Mouse (Mus musculus) heart, embryonic 14.5 days (tissue): Measurements from ENCODE around the gene Sox18. TPM values are rescaled to one million over a fixed set of nuclear protein-coding genes. Genes with fewer than 3 reads are reported as not detected.

Experiments used
- ATAC-seq: fragments of 200-750 bp; cut with Nextera tagmentation; 2 replicates; pipeline ENCODE4 v1.8.0; 2017; ENCODE audit warnings: low read depth, moderate TSS enrichment; ENCODE audit not compliant: insufficient number of reproducible peaks, insufficient read depth, low FRiP score
- H3K27ac ChIP-seq, 2 experiments: fragments of 200-500 bp in 1 of 2; fragments of 300-500 bp in 1 of 2; sonication (generic) in 1 of 2; replicated peaks in 1 of 2; 2 replicates each; pipeline ENCODE4 v1.5.1; 2012 to 2014; ENCODE audit warnings: low read depth in 2 of 2, low read length in 2 of 2, control low read depth in 1 of 2, mild to moderate bottlenecking in 1 of 2, mixed read lengths in 1 of 2; ENCODE audit not compliant: control insufficient read depth in 1 of 2, insufficient read depth in 1 of 2
- H3K27me3 ChIP-seq: fragments of 300-500 bp; sonication (generic); 2 replicates; pipeline ENCODE4 v1.6.1; 2014; ENCODE audit warnings: mild to moderate bottlenecking, low read length, control low read depth; ENCODE audit not compliant: control insufficient read depth, insufficient read depth
- H3K36me3 ChIP-seq: fragments of 300-500 bp; sonication (generic); 2 replicates; pipeline ENCODE4 v1.6.1; 2014; ENCODE audit warnings: mild to moderate bottlenecking, control low read depth, low read length, mixed read lengths; ENCODE audit not compliant: control insufficient read depth, insufficient read depth
- H3K4me1 ChIP-seq, 2 experiments: fragments of 200-500 bp in 1 of 2; fragments of 300-500 bp in 1 of 2; sonication (generic) in 1 of 2; 2 replicates each; pipeline ENCODE4 v1.6.1; 2012 to 2014; ENCODE audit warnings: low read length in 2 of 2, control low read depth in 1 of 2, mixed read lengths in 1 of 2; ENCODE audit not compliant: control insufficient read depth in 2 of 2, insufficient read depth in 2 of 2
- H3K4me2 ChIP-seq: fragments of 300-500 bp; sonication (generic); 2 replicates; pipeline ENCODE4 v1.6.1; 2014; ENCODE audit warnings: mild to moderate bottlenecking, low read length
- H3K4me3 ChIP-seq, 2 experiments: fragments of 200-500 bp in 1 of 2; fragments of 300-500 bp in 1 of 2; sonication (generic) in 1 of 2; 2 replicates each; pipeline ENCODE4 v1.5.1; 2012 to 2014; ENCODE audit warnings: low read length in 2 of 2, mild to moderate bottlenecking in 2 of 2, control low read depth in 1 of 2, low read depth in 1 of 2, moderate library complexity in 1 of 2; ENCODE audit not compliant: control insufficient read depth in 1 of 2, insufficient read depth in 1 of 2
- H3K9ac ChIP-seq: fragments of 300-500 bp; sonication (generic); 2 replicates; pipeline ENCODE4 v1.6.1; 2014; ENCODE audit warnings: mild to moderate bottlenecking, low read length
- H3K9me3 ChIP-seq: fragments of 300-500 bp; sonication (generic); 2 replicates; pipeline ENCODE4 v1.6.1; 2016; ENCODE audit warnings: low read length, control low read depth; ENCODE audit not compliant: control insufficient read depth
- WGBS: fragments of 180-500 bp; shearing (Covaris S2); extraction: QIAGEN DNeasy Blood & Tissue Kit; methylation state at CpG from one replicate; pipeline ENCODE4 v1.1.7; 2014; 5-methylcytosine and 5-hydroxymethylcytosine counted together
- polyA plus RNA-seq: library from polyadenylated mRNA; unstranded; fragments of >200 nt; fragmentation: Nextera tagmentation; extraction: Ambion mirVana; gene quantifications from 2 replicates; pipeline ENCODE4 v1.2.1, GENCODE M21; 2014

Gene Sox18
- polyA plus RNA-seq, 1 experiment from 2014 or later: 44.1 TPM

DNA sequence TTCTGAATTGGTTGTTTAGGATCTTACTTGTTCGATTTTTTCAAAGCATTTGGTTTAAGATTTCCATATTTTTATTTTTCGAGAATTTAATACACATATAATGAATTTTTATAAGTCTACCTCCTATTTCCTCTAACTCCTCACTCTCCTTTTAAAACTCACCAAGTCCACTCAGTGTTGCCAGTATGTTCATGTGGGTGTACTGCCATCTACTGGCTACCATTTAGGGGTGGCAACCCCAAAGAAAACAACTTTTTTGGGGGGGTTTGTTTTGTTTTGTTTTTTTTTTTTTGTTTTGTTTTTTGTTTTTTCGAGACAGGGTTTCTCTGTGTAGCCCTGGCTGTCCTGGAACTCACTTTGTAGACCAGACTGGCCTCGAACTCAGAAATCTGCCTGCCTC is 35.2 kb upstream of the Sox18 start:
- WGBS: 29% methylated on average over 4 of the region's 4 CpGs
- H3K4me2 ChIP-seq: no peak overlapping the region
- no peaks in the 10 kb centered on the region for H3K36me3 ChIP-seq
- H3K9ac ChIP-seq: no peak overlapping the region
- H3K27me3 ChIP-seq: no peaks in the 10 kb centered on the region
- no peaks in the 10 kb centered on the region for H3K4me1 ChIP-seq
- H3K27ac ChIP-seq: no peak overlapping the region
- H3K9me3 ChIP-seq: no peaks in the 10 kb centered on the region
- no peak overlapping the region for H3K4me3 ChIP-seq
- ATAC-seq: no peak

DNA sequence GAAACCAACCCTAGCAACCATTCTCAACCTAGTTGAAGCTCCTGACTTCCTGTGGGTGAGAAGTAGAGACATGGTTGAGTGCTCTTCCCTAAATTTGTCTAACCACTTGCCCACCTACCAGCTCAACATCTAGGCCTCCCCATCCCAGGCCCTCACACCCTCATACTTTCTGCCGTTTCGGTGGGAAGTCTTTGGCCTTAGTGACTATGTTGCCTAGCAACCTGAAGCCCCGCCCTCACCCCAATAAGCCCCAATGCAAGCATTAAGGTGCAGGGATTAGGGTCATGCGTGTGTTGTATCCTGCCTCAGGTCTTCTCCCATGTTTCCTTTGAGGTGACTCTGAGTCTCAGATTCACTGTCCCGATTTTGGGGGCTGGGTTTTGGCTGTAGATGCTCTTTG is 26.8 kb upstream of the Sox18 start, which contains the start of gene Lkaaear1:
TSS of gene Lkaaear1 (minus strand) at position 202 of the 400 bp plus-strand sequence.
- no peak for ATAC-seq
- no peaks in the 10 kb centered on the region for H3K36me3 ChIP-seq

DNA sequence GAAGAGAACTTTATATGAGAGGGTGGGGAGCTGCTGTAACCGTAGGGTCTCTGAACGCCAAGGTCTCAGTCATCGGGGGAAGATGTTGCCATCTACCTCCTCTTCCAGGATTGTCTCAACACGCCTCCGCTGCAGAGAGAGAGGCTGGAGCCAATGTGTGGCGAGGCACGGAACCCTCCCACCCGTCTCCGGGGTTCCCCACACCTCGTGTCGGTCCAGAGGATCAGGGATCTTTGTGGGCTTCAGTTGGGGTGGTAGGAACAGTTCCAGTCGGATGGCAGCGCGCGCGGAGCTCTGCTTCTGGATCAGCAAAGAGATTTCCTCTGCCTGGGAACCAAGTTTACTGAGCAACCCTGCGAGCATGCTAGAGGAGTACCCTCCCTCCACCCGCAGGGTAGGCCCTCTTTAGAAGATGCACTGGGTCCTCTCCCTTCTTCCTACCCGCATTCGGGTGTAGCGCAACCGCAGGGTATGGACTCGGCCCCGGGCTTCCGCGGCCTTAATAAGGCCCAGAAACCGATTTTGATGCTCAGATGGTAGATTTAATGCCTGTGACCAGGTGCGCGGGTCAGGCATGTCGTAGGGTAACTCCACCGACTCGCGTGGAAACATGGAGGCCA is 25.5 kb upstream of the Sox18 start:
- no peaks in the 10 kb centered on the region for H3K9me3 ChIP-seq
- H3K36me3 ChIP-seq: no peaks in the 10 kb centered on the region
- H3K27me3 ChIP-seq: no peaks in the 10 kb centered on the region
- no peak overlapping the region for H3K9ac ChIP-seq
- no peak overlapping the region for H3K27ac ChIP-seq
- H3K4me3 ChIP-seq: no peak overlapping the region
- H3K4me1 ChIP-seq: peaks cover 4 to 8% of the 10 kb centered on the region in 2 experiments; a peak in 3 of 4 replicates
- no peak for ATAC-seq
- no peak overlapping the region for H3K4me2 ChIP-seq
- 61% methylated on average over 33 of the region's 33 CpGs for WGBS

More for the DNA sequence above, 26.8 kb upstream of the Sox18 start, which contains the start of gene Lkaaear1:
- no peaks in the 10 kb centered on the region; a peak in 2 of 4 replicates for H3K4me1 ChIP-seq
- H3K27ac ChIP-seq: no peak within 1 kb of the TSS
- H3K4me3 ChIP-seq: no peak within 1 kb of the TSS
- no peaks in the 10 kb centered on the region for H3K9me3 ChIP-seq
- no peak within 1 kb of the TSS for H3K9ac ChIP-seq
- no peaks in the 10 kb centered on the region for H3K27me3 ChIP-seq
- 45% methylated on average over 5 of the region's 5 CpGs for WGBS
- H3K4me2 ChIP-seq: no peak within 1 kb of the TSS

DNA sequence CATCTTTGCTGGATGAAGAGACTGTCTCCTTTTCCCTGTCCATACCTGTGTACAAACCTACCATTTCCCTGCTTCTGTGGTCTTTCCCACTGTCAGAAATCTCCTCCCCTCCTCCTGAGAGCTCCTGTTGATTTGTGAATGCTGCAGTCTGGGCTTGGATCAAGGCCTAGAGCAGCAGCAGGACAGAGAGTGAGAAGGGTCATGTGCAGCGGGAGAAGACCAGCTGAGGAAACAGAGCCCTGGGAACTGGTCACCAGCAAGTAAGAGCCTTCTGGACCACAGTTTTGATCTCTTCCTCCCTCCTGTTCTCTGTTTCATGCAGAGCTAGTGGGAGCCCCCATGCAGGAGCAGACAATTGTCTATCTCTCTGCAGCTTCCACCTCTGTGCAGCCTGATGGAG is 24.3 kb upstream of the Sox18 start:
- ATAC-seq: no peak
- no peak overlapping the region for H3K4me3 ChIP-seq
- no peak overlapping the region for H3K27ac ChIP-seq
- H3K4me1 ChIP-seq: peaks cover 4 to 8% of the 10 kb centered on the region in 2 experiments; a peak in 3 of 4 replicates
- H3K27me3 ChIP-seq: no peaks in the 10 kb centered on the region
- H3K36me3 ChIP-seq: no peaks in the 10 kb centered on the region; the same call in 1 of the 2 replicates
- no peaks in the 10 kb centered on the region for H3K9me3 ChIP-seq
- H3K9ac ChIP-seq: no peak overlapping the region
- H3K4me2 ChIP-seq: no peak overlapping the region
- WGBS: 63% methylated on average over 1 of the region's 1 CpGs

DNA sequence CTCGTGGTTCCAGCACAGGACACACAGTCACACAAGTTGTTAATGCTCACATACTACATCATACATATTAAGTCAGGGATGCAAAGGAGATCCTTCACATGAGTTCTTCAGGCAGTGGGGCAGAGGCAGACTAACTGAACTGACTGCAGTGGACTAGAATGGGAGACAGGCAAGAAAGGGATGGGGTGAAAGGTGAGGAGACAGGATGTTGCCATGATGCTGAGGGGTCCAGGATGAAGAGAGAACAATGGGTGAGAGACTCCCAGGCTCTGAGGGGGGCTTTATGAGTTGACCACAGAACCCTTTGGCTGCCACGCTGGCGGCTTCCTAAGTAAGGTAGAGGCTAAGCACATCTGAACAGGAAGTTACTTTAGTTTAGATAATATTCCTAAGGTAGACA is 23.1 kb upstream of the Sox18 start:
- no peak overlapping the region for H3K4me3 ChIP-seq
- H3K9ac ChIP-seq: no peak overlapping the region

DNA sequence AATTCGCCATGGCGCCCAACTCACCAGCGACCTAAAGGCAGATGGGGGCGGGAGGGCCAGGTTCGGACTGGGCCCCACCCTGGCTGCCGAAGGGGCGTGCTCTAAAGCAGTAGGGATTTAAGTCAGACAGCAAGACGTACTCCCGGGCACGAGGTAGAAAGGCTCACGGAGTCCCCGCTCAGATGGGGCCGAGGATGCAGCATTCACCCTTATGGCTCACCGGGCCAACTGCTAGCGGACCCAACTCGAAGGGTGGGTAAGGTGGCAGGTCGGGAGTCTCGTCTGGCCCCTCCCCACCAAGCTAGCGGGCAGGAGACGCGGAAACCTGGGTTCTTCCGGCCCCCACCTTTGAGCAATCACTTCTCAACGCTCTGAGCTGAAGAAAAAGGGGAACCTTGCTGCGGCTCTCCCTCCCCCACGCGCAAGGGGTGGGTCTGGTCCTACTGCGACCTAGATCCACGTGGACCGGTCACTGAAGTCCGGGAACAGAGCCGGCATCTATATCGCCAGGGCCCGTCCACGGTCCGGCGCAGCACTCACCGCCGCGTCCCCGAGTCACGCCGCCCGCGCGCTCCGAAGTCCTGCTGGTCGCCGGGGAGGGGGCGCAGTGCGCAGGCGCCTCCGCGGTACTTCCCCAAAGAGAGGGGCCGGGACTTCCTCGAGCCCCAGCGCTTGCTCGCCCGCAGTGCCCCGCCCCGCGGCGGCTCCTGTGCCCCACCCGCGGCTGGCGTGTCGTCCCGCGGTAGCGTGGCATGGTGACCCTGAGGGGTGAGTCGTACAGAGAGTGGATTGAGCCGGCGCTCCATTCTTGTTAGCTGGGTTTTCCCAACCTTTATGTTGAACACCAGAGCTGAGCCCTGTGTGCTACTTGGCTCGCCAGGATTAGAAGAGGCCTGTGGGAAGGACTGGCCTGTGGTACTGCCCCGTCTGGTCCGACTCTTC is 22.2 kb upstream of the Sox18 start, which contains the start of gene Rgs19:
TSS of gene Rgs19 (minus strand) at position 639 of the 942 bp plus-strand sequence.
- under 1% methylated on average over 75 of the region's 75 CpGs for WGBS
- Histone ChIP-seq H3K4me1 (peaks cover 4 to 8% of the 10 kb centered on the region in 2 experiments; a peak in 3 of 4 replicates), H3K36me3 (peaks cover 12% of the 10 kb centered on the region), H3K9ac (peak within 1 kb of the TSS; percentile 81), H3K4me3 (peak within 1 kb of the TSS; percentile 65 to 82), H3K9me3 (no peaks in the 10 kb centered on the region), H3K27me3 (no peaks in the 10 kb centered on the region), H3K27ac (peak within 1 kb of the TSS; percentile 1 to 42; a peak in 3 of 4 replicates), H3K4me2 (peak within 1 kb of the TSS; percentile 91)
- peak; percentile 83 for ATAC-seq

More for the DNA sequence above, 23.1 kb upstream of the Sox18 start:
- Histone ChIP-seq H3K27ac (no peak overlapping the region), H3K9me3 (no peaks in the 10 kb centered on the region), H3K4me2 (peak overlapping the region; percentile 91), H3K36me3 (peaks cover 3% of the 10 kb centered on the region), H3K27me3 (no peaks in the 10 kb centered on the region), H3K4me1 (peaks cover 4 to 8% of the 10 kb centered on the region in 2 experiments; a peak in 3 of 4 replicates)
- 90% methylated on average over 3 of the region's 3 CpGs for WGBS
- no peak for ATAC-seq

DNA sequence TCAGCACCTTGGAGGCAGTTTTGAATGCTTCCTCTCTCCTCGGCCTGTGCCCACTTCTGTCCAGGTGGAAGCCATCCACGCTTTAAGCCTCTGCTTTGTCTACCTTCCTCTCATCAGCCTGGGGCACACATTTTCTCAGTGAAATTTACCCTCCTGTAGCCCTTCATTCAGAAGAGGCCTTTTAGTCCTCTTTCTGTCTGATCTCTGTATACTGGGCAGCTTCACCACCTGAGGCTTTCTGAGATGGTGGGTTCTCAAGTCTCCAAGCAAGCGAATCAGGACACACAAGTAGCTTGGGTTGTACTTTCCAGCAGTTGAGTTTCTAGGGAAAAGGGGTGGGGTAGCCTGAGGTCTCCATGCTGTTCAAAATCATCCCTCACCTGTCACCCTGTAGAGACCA is 20.9 kb upstream of the Sox18 start:
- Histone ChIP-seq H3K9ac (no peak overlapping the region; the same call in 1 of the 2 replicates), H3K4me2 (peak overlapping the region; percentile 91; the same call in 1 of the 2 replicates), H3K4me3 (no peak overlapping the region), H3K27ac (no peak overlapping the region), H3K36me3 (peaks cover 24% of the 10 kb centered on the region), H3K9me3 (no peaks in the 10 kb centered on the region), H3K4me1 (peaks cover 4 to 8% of the 10 kb centered on the region in 2 experiments; a peak in 3 of 4 replicates), H3K27me3 (no peaks in the 10 kb centered on the region)
- WGBS: 91% methylated on average over 3 of the region's 3 CpGs
- no peak for ATAC-seq
